Mouse (Mus musculus) cerebellum, adult 8-10 months (tissue): ENCODE measurements at regions not wholly inside any gene's neighbourhood (a gene's known extent, or its start where the extent isn't known, plus 50 kb on each side); places are given as distances from the start of the nearest gene placed in this dataset.

Source experiments
- DNase-seq: peaks from one replicate; pipeline ENCODE4 v3.0.0; 2022

DNA sequence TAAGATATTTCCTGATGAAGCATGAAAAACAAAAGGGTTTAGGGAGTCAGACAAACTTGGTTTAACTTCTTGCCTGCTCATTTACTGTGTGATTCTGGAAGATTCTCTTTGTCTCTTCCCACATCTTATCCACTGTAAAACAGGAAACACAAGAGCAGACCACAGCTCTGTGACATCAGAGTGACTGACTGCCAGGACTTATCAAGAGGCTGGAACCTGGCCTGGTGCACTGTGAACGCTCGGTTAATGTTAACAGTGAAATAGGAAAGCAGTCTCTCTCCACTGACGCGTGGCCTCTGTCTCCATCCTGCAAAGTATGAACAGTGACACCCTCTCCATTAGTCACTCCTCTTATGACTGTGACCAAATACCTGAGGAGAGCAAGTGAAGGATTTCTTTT, 73.1 kb upstream of the Noct start:
- DNase-seq: no peak

DNA sequence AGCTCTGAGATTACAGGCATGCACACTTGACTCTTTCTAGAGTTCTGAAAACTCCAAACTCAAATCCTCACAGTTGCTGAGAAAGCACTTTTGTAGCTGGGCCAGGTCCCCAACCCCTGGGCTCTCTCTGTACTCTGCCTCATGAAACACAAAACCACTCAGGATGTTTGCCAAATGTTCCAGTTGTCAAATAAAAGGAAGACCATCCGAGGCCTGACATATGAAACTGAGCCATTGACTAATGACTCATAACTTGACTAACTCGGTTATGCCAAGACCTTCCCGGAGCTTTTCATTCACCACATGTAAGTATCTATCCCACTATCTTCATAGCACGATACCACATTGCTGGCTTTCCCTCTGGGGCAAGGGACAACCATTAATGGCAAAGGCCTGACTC, 68.6 kb upstream of the Noct start:
- DNase-seq: no peak

DNA sequence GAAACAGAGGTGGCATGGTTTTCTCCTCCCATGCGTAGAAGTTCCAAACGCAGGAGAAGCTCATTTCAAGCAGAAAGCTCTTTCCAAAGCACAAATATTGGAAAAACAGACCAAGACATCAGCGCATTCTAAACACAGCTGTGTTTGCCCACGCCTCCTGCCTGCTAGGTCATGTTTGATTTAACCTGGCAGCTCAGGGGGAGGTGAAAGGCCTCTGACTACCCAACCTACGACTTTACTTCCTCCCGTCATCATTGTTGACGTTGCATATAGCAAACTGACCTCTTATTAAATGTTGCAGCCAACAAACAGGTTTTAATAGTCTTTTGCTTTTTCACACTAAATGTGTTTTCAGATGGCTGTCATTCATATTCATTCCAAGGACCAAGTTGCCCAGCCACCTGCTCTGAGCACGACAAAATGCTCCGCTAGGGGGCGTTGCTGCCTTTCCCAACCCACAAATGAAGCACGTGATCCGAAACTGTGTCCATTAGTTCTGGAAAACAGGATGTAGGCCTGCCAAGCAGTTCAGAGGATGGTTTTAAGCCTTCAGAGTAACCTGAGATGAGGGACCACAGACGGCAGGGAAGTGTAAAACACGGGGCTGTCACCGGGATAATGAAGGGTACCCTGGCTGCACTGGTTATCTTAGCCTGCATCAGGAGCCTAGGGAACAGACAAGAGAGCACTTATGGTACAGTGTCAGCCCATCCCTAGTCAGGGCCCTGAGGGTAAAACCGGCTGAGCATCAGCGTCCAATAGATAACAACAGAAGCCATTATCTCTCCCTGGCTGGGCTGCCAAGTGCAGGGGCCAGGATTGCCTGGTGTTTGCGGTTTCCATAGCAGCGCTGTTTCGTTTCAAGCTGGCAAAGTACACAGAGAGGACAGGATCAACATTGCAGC, 67.6 kb upstream of the Noct start:
- peak; percentile 40 for DNase-seq

DNA sequence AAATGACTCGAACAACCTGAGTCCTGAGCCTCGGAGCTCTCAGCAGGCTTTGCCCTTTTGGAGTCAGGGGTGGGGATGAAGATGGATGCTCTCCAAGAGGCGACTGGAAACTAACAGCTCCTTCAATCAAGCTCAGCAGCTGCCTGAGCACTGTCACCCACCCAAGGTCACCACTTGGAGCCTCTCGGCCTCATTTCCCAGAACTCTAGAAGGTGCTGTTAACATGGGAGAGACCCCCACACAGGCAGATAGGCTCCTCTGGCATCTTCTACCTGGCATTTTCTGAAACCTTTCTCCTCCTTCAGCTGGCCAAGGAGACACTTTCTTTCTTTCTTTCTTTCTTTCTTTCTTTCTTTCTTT, 67.0 kb upstream of the Noct start:
- DNase-seq: no peak

DNA sequence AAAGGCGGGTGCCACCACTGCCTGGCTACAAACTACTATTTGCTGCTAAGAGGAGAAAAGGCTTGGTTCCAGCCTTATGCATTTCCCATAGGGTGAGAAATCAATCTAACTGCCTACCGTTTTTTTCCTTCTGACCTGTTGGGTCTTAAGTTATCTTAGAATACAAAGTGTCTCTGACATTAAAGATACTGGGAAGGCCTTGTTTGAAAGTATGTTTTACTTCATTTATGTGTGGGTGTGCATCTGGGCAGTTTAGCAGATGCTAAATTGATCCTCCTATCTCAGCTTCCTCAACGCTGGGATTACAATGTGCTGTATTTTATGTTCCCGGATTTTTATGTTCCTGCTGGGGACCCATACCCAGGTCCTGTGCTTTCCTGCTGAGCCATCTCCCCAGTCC, 65.8 kb upstream of the Noct start:
- DNase-seq: no peak

DNA sequence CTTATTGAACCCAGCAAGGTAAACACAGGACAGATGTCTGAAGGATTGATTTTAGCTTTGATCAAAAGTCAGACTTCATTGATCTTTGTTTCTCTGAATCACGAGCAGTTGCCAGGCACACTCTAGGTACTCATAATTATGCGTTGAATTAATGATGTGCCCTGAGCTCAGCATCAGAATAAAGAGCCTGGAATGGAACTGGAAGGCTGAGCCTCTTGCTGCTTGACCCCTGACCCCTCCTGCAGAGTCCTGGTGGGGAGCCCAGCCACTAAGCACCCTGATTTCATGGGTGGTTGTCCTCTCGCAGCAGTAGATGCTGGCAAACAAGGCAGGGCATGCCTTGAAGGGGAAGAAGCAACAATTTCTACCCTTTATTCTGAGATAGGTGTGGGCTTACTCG, 64.9 kb upstream of the Noct start:
- DNase-seq: no peak

DNA sequence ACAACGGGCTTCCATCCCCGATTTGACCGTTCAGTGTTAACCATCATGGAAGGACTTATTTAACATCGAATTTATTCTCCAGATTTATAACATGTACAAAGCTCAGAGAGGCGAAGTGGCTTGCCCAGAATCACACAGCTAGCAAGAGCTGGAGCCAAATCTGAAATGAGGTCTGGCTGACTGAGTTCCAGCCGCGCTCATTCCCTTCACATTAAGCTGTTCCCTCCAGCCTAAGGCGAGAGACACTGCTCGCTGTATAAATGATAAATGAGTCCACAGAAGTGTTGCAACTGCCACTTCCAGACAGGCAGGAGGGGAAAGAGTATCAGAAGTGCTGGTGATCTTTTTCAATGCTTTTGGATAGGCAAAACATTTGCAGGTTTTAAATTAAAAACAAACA, 64.4 kb upstream of the Noct start:
- DNase-seq: no peak

DNA sequence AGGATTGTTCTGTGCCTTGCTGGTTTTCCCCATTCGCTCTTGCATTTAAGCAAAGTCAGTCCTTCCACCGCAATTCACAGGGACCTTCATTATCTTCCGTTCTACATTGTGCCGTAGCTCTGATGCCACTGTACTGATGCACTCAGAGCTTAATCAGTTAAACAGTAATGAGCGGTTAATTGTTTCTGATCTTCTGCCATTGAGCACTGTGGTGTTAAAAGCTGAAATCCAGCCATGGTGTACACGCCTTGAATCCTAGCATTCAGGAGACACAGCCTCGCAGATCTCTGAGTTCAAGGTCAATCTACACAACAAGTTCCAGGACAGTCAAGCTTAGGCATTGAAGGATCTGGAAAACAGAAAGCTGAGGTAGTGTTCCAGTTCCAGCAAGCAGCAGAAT, 63.6 kb upstream of the Noct start:
- no peak for DNase-seq

DNA sequence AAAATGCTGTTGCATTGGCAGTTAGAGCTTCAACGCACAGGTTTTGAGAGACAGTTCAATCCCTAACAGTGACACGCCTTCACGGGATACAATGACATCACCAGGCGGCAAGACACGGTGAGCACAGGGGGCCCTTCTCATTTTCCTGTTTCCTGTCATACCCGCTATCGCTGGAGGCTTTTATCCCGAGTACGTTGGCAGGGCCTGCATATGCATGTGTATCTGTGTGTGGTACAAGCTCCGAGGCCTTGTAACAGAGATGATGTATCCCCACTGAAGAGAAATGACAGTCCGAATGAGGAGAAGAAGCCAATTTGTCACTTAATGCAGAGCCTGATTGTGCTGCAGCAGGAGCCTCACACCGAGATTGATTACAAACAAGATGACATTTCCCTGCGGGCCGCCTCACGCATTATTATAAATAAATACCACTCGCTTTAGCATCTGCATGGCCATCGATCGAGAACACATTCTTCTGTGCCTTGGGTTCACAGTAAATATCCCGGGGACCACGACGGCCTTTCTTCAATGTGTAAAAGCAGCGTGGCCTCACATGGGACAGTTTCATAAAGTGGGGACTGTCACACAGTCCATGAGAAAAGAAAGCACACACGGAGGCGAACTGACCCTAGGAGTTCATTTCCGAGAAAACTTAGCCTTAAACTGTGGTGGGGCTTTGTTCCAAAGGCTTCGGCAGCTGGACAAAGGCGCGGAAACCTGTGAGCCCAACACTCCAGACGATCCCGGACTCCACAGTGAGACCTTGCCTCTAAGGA, 54.9 kb upstream of the Noct start:
- no peak for DNase-seq

DNA sequence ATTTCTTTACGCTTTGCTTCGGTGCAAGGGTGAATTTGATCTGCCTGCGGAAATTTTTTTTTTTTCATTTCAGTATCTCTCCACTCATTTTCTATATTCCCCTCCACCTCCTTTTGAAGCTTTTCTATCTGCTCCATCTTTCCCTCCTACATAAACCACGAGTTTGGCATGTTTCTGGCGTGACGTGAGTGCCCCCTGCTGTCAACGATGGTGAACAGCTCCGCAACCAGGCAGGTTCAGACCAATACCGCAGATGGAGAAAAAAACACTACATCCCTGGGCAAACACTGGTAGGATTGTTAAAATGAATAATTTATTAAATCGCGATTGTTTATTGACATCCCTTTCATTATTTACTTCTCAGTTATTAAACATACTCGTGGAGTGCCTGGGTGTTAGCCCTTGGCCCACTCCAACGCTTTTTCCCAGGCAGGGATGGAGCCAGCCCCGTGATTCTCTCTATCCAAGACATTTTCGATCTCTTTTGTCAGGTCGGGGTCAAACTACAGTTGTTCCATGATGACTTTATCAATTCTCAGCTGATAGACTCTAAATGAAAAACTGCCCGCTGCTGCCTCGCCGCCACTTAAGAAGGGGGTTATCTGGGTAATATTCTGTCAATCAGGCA, 53.9 kb upstream of the Noct start:
- DNase-seq: peak; percentile 74
